Mouse (Mus musculus) cerebral cortex, adult 2 months (tissue): ENCODE results near the gene Rangap1.

ENCODE experiments used
- WGBS: fragments of 180-500 bp; shearing (Covaris S2); methylation state at CpG from one replicate; pipeline ENCODE4 v1.1.7; 2018; 5-methylcytosine and 5-hydroxymethylcytosine counted together

Gene Rangap1

DNA sequence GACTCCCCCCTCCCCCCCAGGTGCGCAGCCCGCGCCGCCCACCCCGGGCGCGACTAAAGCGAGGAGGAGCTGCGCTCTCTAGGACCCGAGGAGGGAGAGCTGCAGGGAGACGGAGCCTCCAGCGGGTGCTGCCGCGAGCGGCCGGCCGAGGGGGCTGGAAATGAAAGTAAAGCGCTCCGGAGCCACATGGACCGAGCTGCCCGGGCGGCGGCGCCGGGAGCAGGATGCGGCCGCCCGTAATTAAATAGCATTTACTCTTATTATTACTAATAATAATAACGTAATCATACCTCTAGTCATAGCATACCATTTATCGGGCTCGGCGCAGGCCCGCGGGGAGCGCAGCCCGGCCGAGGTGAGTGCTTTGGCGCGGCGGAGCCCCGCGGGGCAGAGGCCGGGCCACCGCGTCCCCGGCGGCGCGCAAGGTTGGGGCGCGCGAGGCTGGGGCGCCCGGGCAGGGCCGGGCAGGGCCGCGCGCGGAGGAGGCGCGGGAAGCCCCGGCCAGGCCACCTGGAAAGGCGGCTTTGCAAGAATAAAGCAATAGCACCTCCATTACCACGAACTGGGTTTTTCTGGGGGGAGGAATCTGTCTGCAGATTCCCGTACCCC, at the start of gene Rangap1, which contains the start of gene Zc3h7b:
TSS of gene Rangap1 (minus strand) at position 539 of the 609 bp plus-strand sequence.
TSS of gene Zc3h7b (plus strand) at position 66 of the 609 bp plus-strand sequence.
- WGBS: 1% methylated on average over 65 of the region's 65 CpGs

DNA sequence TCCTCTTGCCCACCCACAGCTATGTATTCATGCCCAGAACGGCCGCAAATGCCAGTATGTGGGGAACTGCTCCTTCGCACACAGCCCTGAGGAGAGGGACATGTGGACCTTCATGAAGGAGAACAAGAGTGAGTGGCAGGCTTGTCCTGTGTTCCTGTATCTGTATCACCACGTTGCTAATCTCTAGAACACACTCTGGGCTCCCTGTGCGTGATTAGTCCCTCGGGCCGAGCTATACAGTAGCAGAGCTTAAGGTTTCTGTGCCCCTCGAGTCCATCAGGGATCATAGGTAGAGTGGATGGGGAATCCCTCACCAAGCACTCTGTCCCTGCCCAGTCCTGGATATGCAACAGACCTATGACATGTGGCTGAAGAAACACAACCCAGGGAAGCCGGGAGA, 47.1 kb upstream of the Rangap1 start:
- WGBS: 91% methylated on average over 9 of the region's 9 CpGs

DNA sequence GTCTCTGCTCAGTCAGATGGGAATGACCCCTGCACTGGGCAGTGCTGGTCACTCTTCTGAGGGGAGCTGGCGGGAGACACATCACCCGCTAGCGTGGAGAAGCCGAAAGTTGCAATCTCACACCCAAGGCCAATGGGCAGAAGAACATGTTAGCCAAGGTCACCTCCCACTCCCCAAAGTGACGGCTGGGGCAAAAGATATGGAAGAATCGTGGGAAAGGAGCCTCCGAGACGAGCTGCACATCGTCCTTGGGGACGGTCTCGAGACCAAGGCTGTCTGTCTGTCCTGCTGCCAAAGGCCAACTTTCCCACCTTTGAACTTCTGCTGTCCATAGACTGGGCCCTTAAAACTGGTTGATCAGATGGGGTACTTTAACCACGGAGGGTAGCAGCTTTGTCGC, 42.2 kb upstream of the Rangap1 start:
- WGBS: 96% methylated on average over 13 of the region's 13 CpGs

DNA sequence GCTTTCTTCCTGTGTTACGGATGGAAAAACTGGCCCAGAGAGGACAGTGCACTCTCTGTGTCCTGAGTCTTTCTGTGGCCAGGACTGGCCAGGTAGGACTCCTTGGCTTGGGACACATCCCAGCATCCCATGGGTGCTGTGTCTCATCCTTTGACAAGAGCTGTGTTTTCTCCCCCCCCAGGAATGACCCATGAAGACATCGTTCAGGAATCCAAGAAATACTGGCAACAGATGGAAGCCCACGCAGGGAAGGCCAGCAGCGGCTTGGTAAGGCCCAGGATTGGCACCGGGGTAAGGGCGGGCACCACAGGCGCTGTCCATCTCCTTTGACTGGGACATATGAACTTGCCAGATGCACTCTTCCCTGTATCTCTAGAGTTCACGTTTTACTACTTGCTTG, 40.4 kb upstream of the Rangap1 start:
- 95% methylated on average over 8 of the region's 8 CpGs for WGBS

DNA sequence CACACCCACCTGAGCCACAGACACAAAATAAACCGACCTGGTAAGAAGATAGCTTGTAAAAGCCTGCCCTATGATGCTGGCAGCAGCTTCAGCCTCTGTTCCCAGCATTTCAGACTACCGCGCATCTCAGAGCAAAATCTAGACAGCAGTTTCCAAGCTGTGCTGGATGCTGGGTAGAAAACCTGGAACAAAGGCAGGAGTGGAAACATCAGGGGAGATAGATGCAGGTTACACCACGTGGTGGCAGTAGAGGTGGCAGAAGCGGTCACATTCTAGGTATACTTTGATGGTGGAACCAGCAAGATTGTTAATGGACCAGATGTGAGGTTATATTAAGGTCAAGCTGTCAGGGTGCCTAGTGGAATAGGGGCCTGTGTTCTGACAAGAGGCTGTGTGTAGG, 39.4 kb upstream of the Rangap1 start:
- 57% methylated on average over 5 of the region's 5 CpGs for WGBS

DNA sequence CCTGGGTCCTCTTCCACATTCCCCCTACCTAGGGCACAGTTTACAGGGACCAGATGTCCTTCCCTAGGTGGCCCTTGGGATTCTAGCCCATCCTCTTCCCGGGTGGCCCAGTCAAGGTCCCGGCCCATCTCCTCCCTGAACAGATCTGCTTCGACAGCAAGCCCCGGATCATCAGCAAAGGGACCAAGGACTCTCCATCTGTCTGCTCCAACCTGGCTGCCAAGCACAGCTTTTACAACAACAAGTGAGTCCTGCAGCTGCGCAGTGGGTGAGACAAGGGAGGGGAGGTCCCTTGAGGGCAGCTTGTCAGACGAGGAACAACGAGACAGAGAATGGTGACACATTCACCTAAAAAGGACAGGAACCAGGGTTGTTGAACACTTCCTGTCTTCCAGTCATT, 36.5 kb upstream of the Rangap1 start:
- WGBS: 72% methylated on average over 7 of the region's 7 CpGs

DNA sequence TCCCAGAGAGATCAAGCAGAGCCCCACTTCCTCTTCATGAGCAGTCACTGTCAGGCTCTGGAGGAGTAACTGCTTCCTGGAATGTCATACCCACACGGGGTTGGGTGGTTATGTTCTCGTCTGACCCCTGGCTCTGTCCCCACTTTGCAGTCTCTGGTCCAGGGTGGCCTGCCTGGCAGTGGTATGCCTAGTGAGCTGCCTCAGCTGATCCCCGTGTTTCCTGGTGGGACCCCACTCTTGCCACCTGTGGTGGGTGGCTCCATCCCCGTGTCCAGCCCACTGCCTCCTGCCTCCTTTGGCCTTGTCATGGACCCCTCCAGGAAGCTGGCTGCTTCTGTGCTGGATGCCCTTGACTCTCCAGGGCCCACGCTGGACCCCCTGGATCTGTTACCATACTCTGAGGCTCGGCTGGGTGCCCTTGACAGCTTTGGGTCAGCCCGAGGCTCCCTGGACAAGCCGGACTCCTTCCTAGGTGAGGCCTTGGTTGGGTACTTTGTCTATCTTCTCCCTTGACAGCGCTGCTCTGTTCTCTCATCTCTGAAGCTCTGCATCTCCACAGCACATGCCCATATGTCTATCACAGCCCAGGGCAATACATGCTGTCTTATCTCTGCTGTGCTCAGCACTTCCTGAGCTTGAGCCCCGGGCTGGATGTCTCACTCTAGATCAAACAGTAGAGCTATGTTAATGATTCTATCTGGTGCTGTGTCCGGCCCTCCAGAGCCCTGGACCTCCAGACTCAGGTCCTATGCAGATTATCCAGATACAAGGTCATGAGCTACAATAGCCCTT, 31.5 kb upstream of the Rangap1 start:
- 88% methylated on average over 11 of the region's 11 CpGs for WGBS

DNA sequence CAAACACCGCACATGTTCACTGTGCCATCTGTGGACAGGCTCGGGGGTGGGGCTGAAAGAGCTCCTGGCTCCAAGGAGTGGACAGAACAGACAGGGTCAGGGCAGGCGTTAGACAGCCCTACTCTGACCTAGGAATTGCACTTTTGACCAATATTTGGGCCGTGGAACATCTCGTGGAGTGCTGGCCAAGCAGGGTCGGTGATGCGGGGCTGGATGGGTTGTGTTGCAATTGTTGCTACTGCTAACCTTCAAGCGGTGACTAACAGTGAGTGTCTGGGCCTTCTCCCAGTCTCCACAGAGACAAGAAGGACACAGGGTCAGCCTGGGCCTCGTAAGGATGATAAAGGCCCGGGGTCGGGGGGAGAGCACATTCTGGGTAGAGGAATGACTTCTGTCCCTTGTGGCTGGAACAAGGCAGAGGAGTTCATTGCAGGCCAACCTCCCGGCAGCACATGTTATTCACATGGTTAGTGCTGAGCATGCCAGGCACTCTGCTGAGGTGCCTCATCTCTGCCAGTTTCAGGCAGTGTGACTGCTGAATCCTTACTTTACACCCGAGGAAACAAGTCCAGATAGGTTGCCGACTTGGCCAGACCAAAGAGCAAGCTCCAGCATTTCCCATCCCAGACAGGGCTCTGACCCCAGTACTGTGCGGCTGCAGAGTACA, 29.3 kb upstream of the Rangap1 start:
- WGBS: 87% methylated on average over 15 of the region's 15 CpGs

DNA sequence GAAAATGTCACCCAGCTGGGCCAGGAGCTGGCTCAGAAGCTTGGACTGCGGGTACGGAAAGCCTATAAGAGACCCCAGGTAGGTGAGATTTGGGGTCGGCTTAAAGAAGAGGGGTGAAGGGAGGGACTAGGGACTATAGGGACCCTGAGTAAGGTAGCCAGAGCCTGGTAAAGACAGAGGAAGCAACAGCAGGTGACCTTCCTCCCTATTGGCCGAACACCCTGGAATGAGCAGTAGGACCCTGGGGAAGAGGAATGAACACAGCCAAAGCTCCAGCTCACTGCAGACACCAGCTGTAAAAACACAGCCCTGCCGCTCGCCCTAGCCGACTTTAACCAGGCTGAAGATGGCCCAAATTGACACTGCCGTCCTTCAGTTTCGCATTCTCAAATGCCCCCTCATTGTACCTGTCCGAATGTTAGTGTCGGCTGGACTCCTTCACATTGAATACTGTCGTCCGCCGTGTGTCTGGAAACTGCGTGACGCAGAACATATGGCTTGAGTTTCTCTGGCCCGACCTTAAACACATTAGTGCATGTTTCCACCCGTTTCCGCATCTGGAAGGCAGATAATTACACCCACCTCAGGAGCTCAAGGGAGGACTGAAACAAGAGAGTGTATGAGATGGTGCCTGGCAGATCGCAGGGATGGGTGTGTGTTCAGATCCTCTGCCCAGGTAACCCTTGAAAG, 27.2 kb upstream of the Rangap1 start:
- 78% methylated on average over 20 of the region's 20 CpGs for WGBS

DNA sequence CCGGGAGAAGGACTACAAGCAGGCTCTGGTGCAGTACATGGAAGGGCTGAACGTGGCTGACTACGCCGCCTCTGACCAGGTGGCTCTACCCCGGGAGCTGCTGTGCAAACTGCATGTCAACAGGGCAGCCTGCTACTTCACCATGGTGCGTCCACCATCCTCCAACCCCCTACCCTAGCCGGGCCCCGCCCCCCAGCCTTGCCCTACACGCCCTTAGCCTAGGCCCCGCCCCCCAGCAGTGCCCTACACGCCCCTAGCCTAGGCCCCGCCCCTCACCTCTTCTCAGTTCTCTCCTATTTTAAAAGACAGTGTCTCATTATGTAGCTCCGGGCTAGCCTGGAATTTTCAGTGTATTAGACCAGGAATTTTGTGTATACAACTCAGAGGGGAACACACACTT, 23.7 kb upstream of the Rangap1 start:
- WGBS: 69% methylated on average over 13 of the region's 13 CpGs

DNA sequence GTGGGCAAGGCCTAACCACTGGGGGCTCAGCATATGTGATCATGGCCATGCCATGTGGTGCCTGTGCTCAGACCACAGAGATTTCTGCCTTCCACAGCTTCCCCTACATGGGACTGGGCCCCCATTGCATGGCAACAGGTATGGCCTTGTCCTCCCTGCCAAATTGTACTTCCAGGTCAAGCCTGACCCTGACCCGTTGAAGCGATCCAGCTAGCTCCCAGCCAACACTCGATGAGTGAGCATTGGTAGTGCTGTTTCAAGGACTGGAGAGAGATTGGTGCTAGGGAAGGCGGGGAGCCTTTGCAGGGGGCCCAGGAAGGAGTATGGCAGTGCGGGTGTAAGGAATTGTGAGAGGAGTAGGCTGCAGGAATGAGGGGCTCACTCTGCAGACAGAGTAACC, 21.1 kb upstream of the Rangap1 start:
- 91% methylated on average over 5 of the region's 5 CpGs for WGBS

DNA sequence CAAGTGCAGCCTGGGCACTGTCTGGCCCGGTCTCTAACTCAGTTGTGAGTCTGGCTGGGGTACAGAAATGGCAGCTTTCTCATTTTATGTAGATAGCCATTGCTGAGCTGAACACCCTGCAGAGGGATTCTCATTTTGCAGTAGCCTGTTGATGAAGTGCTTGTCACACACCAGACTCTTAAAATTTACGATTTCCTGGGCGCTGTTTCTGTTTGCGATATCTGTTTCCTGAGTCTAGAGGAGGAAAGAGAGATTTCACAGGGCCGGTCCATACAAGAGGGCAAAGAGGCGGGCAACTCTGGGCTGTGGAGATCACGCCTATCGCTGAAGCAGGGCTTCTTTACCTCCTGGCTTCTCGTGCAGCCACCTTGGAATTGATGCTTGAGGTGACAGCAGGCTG, 20.3 kb upstream of the Rangap1 start:
- 84% methylated on average over 9 of the region's 9 CpGs for WGBS

DNA sequence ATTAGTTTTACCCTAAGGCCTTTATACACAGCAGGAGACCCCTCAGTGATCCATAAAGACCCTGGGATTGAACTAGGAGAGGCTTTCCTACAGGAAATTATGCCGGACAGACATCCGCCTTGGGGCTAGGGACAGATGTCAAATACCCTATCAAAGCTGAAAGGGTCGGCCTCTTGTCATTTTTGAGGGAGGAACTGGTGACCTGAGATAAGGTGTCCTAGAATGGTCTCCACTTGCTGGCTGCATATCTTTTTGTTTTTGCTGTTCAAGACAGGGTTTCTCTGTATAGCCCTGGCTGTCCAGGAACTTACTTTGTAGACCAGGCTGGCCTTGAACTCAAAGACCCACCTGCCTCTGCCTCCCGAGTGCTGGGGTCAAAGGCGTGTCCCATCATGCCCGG, 19.2 kb upstream of the Rangap1 start:
- 93% methylated on average over 6 of the region's 6 CpGs for WGBS

DNA sequence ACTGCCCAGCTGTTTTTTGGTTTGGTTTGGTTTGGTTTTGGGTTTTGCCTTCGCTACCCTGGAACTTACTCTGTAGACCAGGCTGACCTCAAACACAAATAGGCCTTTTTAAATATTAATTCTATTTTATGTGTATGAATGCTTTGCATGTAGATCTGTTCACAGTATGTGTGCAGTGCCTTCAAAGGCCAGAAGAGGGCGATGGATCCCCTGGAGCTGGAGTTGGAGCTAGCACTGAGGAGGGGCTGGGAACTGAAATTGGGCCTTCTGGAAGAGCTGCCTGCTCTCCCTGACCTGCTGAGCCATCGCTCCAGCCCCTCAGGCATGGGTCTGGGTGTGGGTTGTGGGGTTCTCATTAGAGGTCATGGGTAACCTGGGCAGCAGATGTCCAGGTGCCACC, 16.6 kb upstream of the Rangap1 start:
- WGBS: 95% methylated on average over 3 of the region's 3 CpGs

DNA sequence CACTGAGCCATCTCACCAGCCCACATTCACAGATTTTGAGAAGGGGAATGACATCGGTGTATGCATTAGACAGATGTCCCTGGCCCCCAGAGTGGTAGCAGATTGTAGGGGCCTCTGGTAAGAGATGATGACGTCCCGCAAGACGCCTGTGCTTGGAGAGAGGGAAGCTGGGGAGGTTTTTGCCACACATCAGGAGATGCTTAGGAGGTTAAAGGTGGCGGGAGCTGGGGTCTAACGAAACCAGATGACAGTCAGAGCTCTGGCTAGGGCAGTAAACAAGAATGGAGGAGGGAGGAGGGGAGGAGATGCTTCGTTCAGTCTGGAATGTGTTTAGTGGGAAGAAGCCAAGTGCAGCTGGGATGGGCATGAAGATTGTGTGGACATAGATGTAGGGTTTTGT, 16.1 kb upstream of the Rangap1 start:
- 86% methylated on average over 7 of the region's 7 CpGs for WGBS

DNA sequence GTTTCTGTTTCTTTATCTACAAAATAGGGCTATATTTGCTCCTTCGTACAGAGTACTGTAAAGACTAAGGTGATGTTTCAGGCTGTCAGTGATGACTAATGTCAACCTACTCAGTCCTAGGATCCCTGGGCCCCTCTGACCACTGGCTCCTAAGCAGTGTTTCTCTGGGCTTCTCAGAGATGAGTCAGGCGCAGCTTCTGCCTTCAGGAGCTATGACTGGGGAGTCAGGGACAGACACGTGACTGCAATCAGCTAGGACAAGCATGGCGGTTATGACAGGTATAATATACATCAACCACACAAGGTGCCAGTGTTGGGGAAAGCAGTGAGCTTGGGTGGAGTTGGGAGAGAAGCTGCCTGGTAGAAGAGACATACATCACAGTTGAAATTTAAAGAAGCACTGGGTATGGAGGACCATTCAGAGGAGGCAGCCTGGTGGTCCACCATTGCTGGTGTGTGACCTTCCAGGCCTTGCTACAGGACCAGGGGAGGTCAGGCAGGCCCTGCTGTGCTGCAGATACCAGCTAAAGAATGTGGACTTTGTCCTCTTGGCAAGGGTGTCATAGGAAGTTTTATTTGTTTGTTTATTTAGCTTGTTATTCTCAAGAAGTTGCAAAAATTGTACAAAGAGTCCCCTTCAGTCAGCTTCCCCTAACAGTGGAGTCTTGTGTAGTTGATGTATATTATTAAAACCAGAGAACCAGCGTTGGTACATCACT, 15.2 kb upstream of the Rangap1 start:
- WGBS: 76% methylated on average over 5 of the region's 5 CpGs

DNA sequence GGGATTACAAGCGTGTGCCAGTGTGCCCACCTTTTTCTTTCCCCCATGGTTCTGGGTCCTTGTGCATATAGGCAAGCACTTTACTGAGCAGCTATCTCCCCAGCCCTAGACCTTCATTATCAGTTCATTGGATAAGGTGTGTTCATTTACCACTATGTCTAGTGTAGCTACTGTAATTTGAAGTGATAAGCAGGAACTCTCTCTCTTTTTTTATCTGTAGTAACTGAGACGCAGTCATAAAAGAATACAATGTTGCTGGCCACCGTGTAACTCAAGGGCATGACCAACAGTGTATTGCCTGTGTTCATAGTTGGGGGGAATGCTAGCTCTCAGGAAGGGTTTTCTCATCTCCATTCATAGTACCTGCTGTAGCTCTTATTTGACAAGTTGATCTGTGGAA, 14.2 kb upstream of the Rangap1 start:
- 87% methylated on average over 3 of the region's 3 CpGs for WGBS

DNA sequence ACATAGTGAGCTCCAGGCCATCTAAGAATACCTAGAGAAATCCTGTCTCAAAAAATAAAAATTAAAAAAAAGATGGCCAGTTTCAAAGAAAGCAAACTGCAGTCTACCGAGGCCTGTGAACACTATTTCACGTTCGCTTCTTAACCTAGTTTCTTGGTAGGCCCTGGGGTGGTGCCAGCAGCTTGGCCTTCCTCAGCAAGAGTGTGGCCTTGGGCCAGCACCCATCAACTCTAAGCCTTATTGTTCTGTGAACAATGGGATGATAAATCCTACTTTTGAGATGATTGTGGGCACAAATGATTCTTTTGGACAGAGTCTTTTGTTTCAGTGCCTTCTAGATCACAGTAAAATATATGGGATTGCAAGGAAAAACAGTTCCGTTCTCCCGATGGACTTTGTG, 13.4 kb upstream of the Rangap1 start:
- WGBS: 57% methylated on average over 5 of the region's 5 CpGs

DNA sequence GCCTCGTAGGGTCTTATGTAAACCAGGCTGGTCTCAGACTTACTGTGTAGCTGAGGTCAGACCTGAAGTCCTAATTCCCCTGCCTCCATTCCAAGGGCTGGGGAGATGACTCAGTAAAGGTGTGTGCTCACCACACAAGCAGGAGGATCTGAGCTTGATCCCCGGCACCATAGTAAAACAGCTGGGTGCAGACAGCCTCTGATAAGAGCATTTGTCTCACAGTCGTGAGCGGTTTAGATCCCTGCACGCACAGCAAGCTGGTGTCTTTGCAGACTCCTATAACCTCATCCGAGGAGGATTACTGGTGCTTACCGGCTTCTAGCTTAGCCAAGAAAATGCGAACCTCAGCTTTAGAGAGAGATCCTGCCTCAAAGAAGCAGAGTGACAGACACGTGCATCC, 8.3 kb upstream of the Rangap1 start:
- 97% methylated on average over 9 of the region's 9 CpGs for WGBS

DNA sequence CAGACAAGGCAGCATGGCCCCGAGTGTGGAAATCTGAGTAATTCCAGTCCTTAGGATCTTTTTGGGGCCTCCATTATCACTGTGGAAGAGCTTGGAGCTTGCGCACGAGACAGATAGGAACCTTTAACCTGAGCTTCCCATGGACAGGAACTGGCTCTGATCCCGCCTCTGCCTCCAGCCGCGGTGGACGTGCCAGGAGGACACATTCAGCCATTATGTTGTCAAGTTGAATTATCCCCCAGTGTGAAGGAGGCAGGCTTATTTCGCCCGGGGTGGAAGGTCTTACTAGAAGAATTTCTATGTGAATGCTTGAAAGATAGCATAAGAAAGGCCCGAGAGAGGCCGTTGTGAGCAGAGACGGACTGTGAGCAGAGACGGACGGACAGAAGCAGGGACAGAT, 4.4 kb upstream of the Rangap1 start:
- 65% methylated on average over 14 of the region's 14 CpGs for WGBS

DNA sequence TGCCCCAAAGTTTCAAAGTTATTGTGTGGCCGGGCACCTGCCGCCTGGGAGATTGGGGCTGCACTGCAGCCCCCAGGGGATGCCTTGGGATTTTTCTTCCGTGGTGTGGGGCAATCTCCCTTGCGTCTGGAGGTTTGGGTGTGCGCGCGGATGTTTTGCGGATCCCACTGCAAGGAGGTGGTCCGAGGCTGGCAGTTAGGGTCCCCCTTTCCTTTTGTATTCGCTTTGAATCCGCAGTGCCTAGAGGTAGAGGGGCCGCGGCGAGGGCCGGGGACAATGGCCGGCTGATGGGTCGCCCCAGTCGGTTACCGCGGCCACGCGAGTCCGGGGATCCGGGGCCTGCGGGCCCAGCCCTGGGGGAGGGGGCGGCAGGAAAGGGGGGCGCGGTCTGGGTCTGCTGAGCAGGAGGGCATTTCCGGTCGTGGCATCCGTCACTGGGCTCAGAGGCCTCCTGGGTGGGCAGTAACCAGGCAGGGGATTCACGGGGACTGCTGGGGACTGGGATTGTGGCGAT, 328 bp upstream of the Rangap1 start:
- 1% methylated on average over 32 of the region's 33 CpGs for WGBS
